34 mouse cellular contexts compared by ENCODE assay signal in the genomic region with DNA sequence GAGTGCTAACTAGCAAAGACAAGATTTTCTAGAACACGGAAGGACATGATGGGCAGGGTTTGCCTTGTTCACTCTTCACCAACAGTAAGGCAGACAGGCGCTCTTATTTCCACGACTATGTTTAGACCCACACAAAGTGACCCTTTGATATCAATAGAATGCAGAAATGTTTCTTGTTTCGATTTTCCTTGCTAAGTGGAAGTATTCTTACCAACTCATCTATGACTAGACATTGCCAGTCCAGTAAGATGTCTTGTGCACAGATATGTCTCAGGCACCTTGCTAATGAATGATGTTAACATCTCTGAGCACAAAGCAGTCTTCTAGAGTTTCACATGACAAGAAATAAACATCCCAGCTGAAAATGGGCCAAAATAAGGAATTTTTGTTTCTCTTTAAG. TPM values are rescaled to one million over a fixed set of nuclear protein-coding genes. Genes with fewer than 3 reads are reported as not detected.
A peak's percentile ranks its signal among the peaks of the same experiment; 100 is the strongest.
DNase-seq lines count a peak whose midpoint lies in the region; ATAC-seq and TF ChIP-seq lines count a peak whose summit lies in the region.
"Had no signal": no experiment of that assay in that cellular context is flagged by ENCODE, and none has a peak within 500 bp of the region (broad histone marks: within the 10 kb centered on the region; RNA-seq: fewer than 3 reads in every experiment).

No protein-coding gene starts in this region.

- no peak overlapping the region for H3K9ac ChIP-seq in forebrain, embryonic 15.5 days (replicated peaks)
- peak overlapping the region; percentile 70 for H3K9ac ChIP-seq in lung, embryonic 16.5 days (ENCODE audit: low read length)
- H3K9ac ChIP-seq in forebrain, postnatal 0 days: no peak overlapping the region
- H3K9ac ChIP-seq: embryonic facial prominence, embryonic 12.5 days; kidney, embryonic 15.5 days; limb, embryonic 13.5 days; neural tube, embryonic 13.5 days had no signal

- no peak for ATAC-seq in forebrain, embryonic 15.5 days (replicated peaks)
- ATAC-seq in lung, embryonic 16.5 days (ENCODE audit: low read depth): no peak
- ATAC-seq in forebrain, postnatal 0 days: no peak
- ATAC-seq: hindbrain, embryonic 16.5 days had no signal

- peaks cover 98% of the 10 kb centered on the region for H3K27me3 ChIP-seq in forebrain, embryonic 10.5 days (ENCODE audit: poor library complexity, severe bottlenecking)
- peaks cover 94% of the 10 kb centered on the region for H3K27me3 ChIP-seq in forebrain, embryonic 15.5 days
- peaks cover 76% of the 10 kb centered on the region for H3K27me3 ChIP-seq in lung, embryonic 16.5 days (ENCODE audit: control insufficient read depth, insufficient read depth, low read depth, low read length)
- H3K27me3 ChIP-seq in embryonic facial prominence, embryonic 10.5 days (replicated peaks; ENCODE audit: low read depth, poor library complexity, severe bottlenecking): peaks cover 98% of the 10 kb centered on the region
- peaks cover 92% of the 10 kb centered on the region for H3K27me3 ChIP-seq in forebrain, postnatal 0 days (ENCODE audit: insufficient read depth, low read length)

- H3K36me3 ChIP-seq in forebrain, embryonic 10.5 days (replicated peaks): no peaks in the 10 kb centered on the region
- no peaks in the 10 kb centered on the region for H3K36me3 ChIP-seq in forebrain, embryonic 15.5 days
- H3K36me3 ChIP-seq in lung, embryonic 16.5 days (ENCODE audit: control insufficient read depth, insufficient read depth, low read length): no peaks in the 10 kb centered on the region
- H3K36me3 ChIP-seq in embryonic facial prominence, embryonic 10.5 days (replicated peaks): no peaks in the 10 kb centered on the region
- H3K36me3 ChIP-seq in forebrain, postnatal 0 days (ENCODE audit: insufficient read depth): no peaks in the 10 kb centered on the region
- H3K36me3 ChIP-seq: embryonic facial prominence, embryonic 12.5 days; G1E; hindbrain, embryonic 10.5 days; kidney, embryonic 15.5 days; limb, embryonic 13.5 days; neural tube, embryonic 13.5 days had no signal

- no peak for DNase-seq in forebrain, embryonic 10.5 days (ENCODE audit: extremely low spot score, low spot score)
- DNase-seq in lung, postnatal 14 days: no peak
- no peak for DNase-seq in embryonic facial prominence, embryonic 10.5 days (ENCODE audit: low spot score)
- DNase-seq in forebrain, postnatal 0 days: peak; percentile 0
- no peak for DNase-seq in layer of hippocampus, adult 8-10 months (ENCODE audit: low spot score in 2 of 2)
- DNase-seq: adrenal gland, adult 8-10 months; cerebellum, adult 2 months; cerebellum, postnatal 14 days; gastrocnemius, postnatal 14 days; heart, postnatal 14 days; kidney, adult 18-20 months; kidney, postnatal 25 days; retina, postnatal 1 day; right cerebral cortex, postnatal 14 days; thymus, postnatal 4 days had no signal

- peak overlapping the region; percentile 18 for H3K4me3 ChIP-seq in forebrain, embryonic 10.5 days
- no peak overlapping the region for H3K4me3 ChIP-seq in forebrain, embryonic 15.5 days
- peak overlapping the region; percentile 47 for H3K4me3 ChIP-seq in lung, embryonic 16.5 days (ENCODE audit: low read length)
- peak overlapping the region; percentile 18; the same call in 1 of the 2 replicates for H3K4me3 ChIP-seq in embryonic facial prominence, embryonic 10.5 days
- no peak overlapping the region for H3K4me3 ChIP-seq in forebrain, postnatal 0 days (ENCODE audit: low read depth, low read length)
- H3K4me3 ChIP-seq: embryonic facial prominence, embryonic 12.5 days; hindbrain, embryonic 10.5 days; kidney, embryonic 15.5 days; limb, embryonic 13.5 days; neural tube, embryonic 13.5 days had no signal

- peaks cover 2% of the 10 kb centered on the region; the same call in 1 of the 2 replicates for H3K4me1 ChIP-seq in forebrain, embryonic 10.5 days
- H3K4me1 ChIP-seq in forebrain, embryonic 15.5 days: peaks cover 2% of the 10 kb centered on the region; the same call in 1 of the 2 replicates
- H3K4me1 ChIP-seq in lung, embryonic 16.5 days (replicated peaks; ENCODE audit: control insufficient read depth, insufficient read depth, low read length): no peaks in the 10 kb centered on the region
- H3K4me1 ChIP-seq in embryonic facial prominence, embryonic 10.5 days: no peaks in the 10 kb centered on the region
- no peaks in the 10 kb centered on the region for H3K4me1 ChIP-seq in forebrain, postnatal 0 days (ENCODE audit: insufficient read depth)
- H3K4me1 ChIP-seq: embryonic facial prominence, embryonic 12.5 days; hindbrain, embryonic 10.5 days; kidney, embryonic 15.5 days; limb, embryonic 13.5 days; neural tube, embryonic 13.5 days had no signal

- no peak for TF ChIP-seq CTCF in forebrain, postnatal 0 days (IDR thresholded peaks at IDR 0.05; ENCODE audit: low read depth)

- H3K27ac ChIP-seq in forebrain, embryonic 10.5 days: peak overlapping the region; percentile 44; the same call in 1 of the 2 replicates
- H3K27ac ChIP-seq in forebrain, embryonic 15.5 days (replicated peaks): no peak overlapping the region
- H3K27ac ChIP-seq in lung, embryonic 16.5 days (ENCODE audit: low read length): peak overlapping the region; percentile 94
- no peak overlapping the region for H3K27ac ChIP-seq in embryonic facial prominence, embryonic 10.5 days (replicated peaks)
- no peak overlapping the region for H3K27ac ChIP-seq in forebrain, postnatal 0 days (ENCODE audit: low read depth, low read length)
- H3K27ac ChIP-seq: embryonic facial prominence, embryonic 12.5 days; hindbrain, embryonic 10.5 days; kidney, embryonic 15.5 days; limb, embryonic 13.5 days; neural tube, embryonic 13.5 days had no signal

- H3K4me2 ChIP-seq in forebrain, embryonic 15.5 days (replicated peaks): no peak overlapping the region
- peak overlapping the region; percentile 42 for H3K4me2 ChIP-seq in lung, embryonic 16.5 days (ENCODE audit: low read depth, low read length)
- H3K4me2 ChIP-seq in forebrain, postnatal 0 days (ENCODE audit: low read depth): no peak overlapping the region
- H3K4me2 ChIP-seq: embryonic facial prominence, embryonic 12.5 days; kidney, embryonic 15.5 days; limb, embryonic 13.5 days; liver, embryonic 11.5 days; neural tube, embryonic 13.5 days had no signal

- H3K9me3 ChIP-seq in forebrain, embryonic 10.5 days: no peaks in the 10 kb centered on the region
- no peaks in the 10 kb centered on the region for H3K9me3 ChIP-seq in forebrain, embryonic 15.5 days
- no peaks in the 10 kb centered on the region for H3K9me3 ChIP-seq in lung, embryonic 16.5 days (ENCODE audit: control insufficient read depth, low read length)
- H3K9me3 ChIP-seq in embryonic facial prominence, embryonic 10.5 days: no peaks in the 10 kb centered on the region
- H3K9me3 ChIP-seq in forebrain, postnatal 0 days (ENCODE audit: low read length): no peaks in the 10 kb centered on the region
- H3K9me3 ChIP-seq: embryonic facial prominence, embryonic 12.5 days; G1E; hindbrain, embryonic 10.5 days; kidney, embryonic 15.5 days; limb, embryonic 13.5 days; neural tube, embryonic 13.5 days had no signal

- whole genome bisulfite sequencing in forebrain, embryonic 10.5 days: 21% methylated on average over 4 of the region's 4 CpGs
- 20% methylated on average over 4 of the region's 4 CpGs for WGBS in forebrain, embryonic 15.5 days
- 14% methylated on average over 4 of the region's 4 CpGs for WGBS in lung, embryonic 16.5 days
- WGBS in embryonic facial prominence, embryonic 10.5 days: 15% methylated on average over 4 of the region's 4 CpGs
- 18% methylated on average over 4 of the region's 4 CpGs for WGBS in forebrain, postnatal 0 days

RNA-seq across cellular contexts. Expression of a gene that starts 9.6 kb away (rescaled TPM):
- polyA plus RNA-seq in forebrain, embryonic 10.5 days (2016; fragmentation: Nextera tagmentation; extraction: Ambion mirVana): 12.0 and 14.3 TPM in 2 replicates
- 8.2 and 11.0 TPM in 2 replicates for polyA plus RNA-seq in forebrain, embryonic 15.5 days (2015; fragmentation: Nextera tagmentation; extraction: Ambion mirVana)
- polyA plus RNA-seq in lung, embryonic 16.5 days (2015; fragmentation: Nextera tagmentation; extraction: Ambion mirVana): 74.8 and 91.7 TPM in 2 replicates
- polyA plus RNA-seq in embryonic facial prominence, embryonic 10.5 days (2016; fragmentation: Nextera tagmentation; extraction: Ambion mirVana): 4.4 and 9.0 TPM in 2 replicates
- total RNA-seq in forebrain, postnatal 0 days (2014; rRNA removed): 2.9 and 10.3 TPM in 2 replicates
- polyA plus RNA-seq in forebrain, postnatal 0 days (2015; fragmentation: Nextera tagmentation; extraction: Ambion mirVana): 3.8 and 7.2 TPM in 2 replicates
- under 1 TPM; 0.26 to 0.39 (median 0.31) TPM for total RNA-seq in layer of hippocampus, adult 8-10 months (2022)
- total RNA-seq: adrenal gland, adult 8-10 months; adrenal gland, postnatal 4 days; gastrocnemius, postnatal 14 days; granulocyte monocyte progenitor cell, adult 5-6 weeks; megakaryocyte progenitor cell, adult 5-6 weeks had no signal
- polyA plus RNA-seq: cerebellum, adult 2 months; G1E; hindbrain, embryonic 16.5 days; intestine, embryonic 14.5 days; kidney, embryonic 15.5 days; limb, embryonic 13.5 days; liver, embryonic 11.5 days; liver, embryonic 16.5 days; small intestine, adult 2 months; stomach, embryonic 14.5 days; testis, adult 2 months; thymus, postnatal 0 days had no signal

Comparison
In these comparisons a context has a peak if more than half of its experiments do, and no peak if none do; other contexts are left out.
1. H3K27ac ChIP-seq: peak in forebrain, embryonic 10.5 days (single experiment) and lung, embryonic 16.5 days (single experiment); none in forebrain, embryonic 15.5 days (single experiment), embryonic facial prominence, embryonic 10.5 days (single experiment) and forebrain, postnatal 0 days (single experiment).
2. H3K4me3 ChIP-seq: peak in forebrain, embryonic 10.5 days (single experiment), lung, embryonic 16.5 days (single experiment) and embryonic facial prominence, embryonic 10.5 days (single experiment); none in forebrain, embryonic 15.5 days (single experiment) and forebrain, postnatal 0 days (single experiment).